Mouse (Mus musculus): ENCODE measurements at regions not wholly inside any gene's neighbourhood (a gene's known extent, or its start where the extent isn't known, plus 50 kb on each side); places are given as distances from the start of the nearest gene placed in this dataset.

DNA sequence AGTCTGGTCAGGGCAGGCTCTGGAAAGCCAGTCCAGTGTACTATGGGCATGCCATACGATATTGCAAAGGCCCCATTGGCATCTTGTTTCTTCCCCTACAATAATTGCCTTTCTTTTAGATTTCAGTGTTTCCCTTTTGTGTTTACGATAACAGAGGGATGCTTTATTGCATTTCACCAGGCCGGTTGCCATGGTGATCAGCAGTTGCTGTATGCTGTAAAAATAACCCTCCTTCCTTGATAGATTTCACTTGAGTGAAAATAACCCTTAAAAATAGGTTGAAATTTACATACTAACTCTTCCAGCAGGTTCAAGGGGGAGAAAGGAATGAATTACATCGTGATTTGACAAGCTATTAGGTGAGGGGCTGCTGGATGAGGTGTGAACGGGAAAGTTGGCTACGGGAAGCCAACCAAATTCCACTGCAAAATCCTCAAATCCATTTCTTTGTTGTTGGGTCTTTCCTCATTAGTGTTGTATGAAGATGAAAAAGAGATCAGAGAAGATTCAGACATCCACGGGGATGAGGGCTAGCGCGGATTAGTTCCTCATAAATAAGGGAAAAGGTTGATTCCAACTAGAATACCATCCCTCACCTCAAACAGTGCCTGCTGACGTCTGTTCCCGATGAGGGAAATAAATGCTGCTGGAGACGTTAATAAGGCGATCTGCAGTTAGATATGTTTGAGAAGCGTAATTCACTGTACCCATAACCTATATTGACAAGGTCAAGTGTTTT lies 539.6 kb downstream of the Nuf2 start:
- H3K36me3 ChIP-seq = no peaks in the 10 kb centered on the region

DNA sequence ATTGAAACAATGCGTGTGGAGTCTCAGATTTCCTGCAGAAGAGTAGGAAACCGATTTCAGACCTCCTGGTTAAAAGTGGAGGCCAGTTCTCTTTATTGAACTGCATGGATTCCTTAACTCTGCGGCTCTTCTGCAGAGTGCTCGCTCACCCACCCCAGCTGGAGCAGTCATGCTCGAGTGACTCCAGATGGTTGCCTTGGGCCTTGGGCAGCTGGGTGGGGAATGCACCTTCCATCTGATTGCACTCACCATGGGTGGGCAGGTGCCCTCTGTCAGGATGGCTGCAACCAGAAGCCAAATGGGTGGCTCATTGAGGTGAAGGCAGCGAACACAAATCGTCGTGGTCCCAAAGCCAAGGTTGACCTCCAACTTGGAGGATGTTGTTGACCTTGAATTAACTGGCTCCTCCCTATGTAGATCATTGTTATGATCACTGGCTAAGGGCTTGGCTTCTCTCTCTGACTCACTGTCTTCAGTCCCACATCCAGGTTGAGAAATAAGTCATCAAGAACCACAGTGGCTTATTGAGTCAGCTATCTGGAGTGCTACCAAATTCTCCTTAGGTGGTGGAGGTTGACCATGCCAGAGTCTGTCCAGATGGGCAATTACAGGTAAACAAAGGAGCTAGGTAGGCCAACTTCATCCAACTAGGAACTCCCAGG lies 543.1 kb upstream of the Pbx1 start:
- no peak overlapping the region for H3K4me2 ChIP-seq (replicated peaks)
- no peaks in the 10 kb centered on the region for H3K27me3 ChIP-seq (replicated peaks)
- ATAC-seq = 0 out of 2 replicates have a peak, but pooled peaks have one; percentile 23
- WGBS = 72% methylated on average over 8 of the region's 8 CpGs
- H3K9ac ChIP-seq = no peak overlapping the region
- H3K27ac ChIP-seq = no peak overlapping the region
- H3K36me3 ChIP-seq = no peaks in the 10 kb centered on the region
- no peaks in the 10 kb centered on the region for H3K9me3 ChIP-seq
- H3K4me1 ChIP-seq (replicated peaks) = no peaks in the 10 kb centered on the region
- no peak overlapping the region for H3K4me3 ChIP-seq (replicated peaks)

More for the DNA sequence above, 539.6 kb downstream of the Nuf2 start:
- Histone ChIP-seq H3K27me3 (replicated peaks) (no peaks in the 10 kb centered on the region), H3K27ac (no peak overlapping the region), H3K4me3 (replicated peaks) (no peak overlapping the region), H3K4me2 (replicated peaks) (no peak overlapping the region), H3K4me1 (replicated peaks) (no peaks in the 10 kb centered on the region), H3K9me3 (no peaks in the 10 kb centered on the region), H3K9ac (no peak overlapping the region)
- ATAC-seq = no peak
- WGBS = 76% methylated on average over 14 of the region's 14 CpGs

DNA sequence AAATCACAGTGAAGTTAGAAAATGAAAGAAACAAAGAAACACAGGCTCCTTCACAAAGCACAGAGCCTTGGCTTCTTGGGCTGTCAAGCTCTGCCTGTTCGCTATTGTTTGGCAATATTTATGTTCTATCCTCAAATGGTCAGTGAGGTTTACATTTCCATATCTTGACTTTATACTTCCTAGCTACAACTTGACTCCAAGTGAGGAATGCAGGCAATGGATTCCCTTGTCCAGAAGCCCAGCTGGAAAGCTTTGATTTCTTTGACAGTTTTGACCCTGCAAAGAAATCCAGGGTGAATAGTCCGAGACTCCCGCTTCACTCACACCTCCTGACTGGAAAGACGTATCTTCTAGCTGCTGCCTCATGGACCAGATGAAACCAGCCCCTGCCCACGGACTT lies 537.3 kb upstream of the Pbx1 start:
- no peaks in the 10 kb centered on the region for H3K27me3 ChIP-seq (replicated peaks)
- peak overlapping the region; percentile 6; the same call in 1 of the 2 replicates for H3K4me2 ChIP-seq (replicated peaks)
- H3K27ac ChIP-seq = no peak overlapping the region
- H3K4me1 ChIP-seq (replicated peaks) = no peaks in the 10 kb centered on the region
- H3K4me3 ChIP-seq (replicated peaks) = no peak overlapping the region
- H3K9me3 ChIP-seq = no peaks in the 10 kb centered on the region
- H3K9ac ChIP-seq = no peak overlapping the region
- H3K36me3 ChIP-seq = no peaks in the 10 kb centered on the region
- no peak for ATAC-seq
- WGBS = 37% methylated on average over 5 of the region's 5 CpGs

DNA sequence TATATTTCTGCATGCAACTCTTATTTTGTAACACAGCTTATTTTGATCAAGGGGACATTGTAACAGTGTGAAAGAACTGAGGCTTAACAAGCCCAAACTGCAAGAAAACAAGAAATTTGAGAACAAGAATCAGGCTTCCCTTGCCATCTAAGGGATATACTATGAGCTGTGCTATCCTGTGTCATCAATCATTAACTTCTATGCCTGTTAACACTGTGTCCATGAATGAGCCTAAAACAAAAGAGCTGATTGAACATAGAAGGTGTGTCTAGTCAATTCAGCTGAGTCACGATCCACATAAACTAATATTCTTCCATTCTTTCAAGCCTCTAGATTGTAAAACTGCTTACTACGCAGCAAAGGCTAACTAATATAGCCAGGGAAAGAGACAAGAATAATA lies 535.3 kb upstream of the Pbx1 start:
- no peak overlapping the region for H3K9ac ChIP-seq
- no peaks in the 10 kb centered on the region for H3K9me3 ChIP-seq
- H3K27ac ChIP-seq = no peak overlapping the region
- ATAC-seq = peak; percentile 100
- no peak overlapping the region for H3K4me3 ChIP-seq (replicated peaks)
- no peaks in the 10 kb centered on the region for H3K36me3 ChIP-seq
- H3K4me2 ChIP-seq (replicated peaks) = no peak overlapping the region
- WGBS = 70% methylated on average over 2 of the region's 2 CpGs
- no peaks in the 10 kb centered on the region for H3K27me3 ChIP-seq (replicated peaks)
- H3K4me1 ChIP-seq (replicated peaks) = no peaks in the 10 kb centered on the region

DNA sequence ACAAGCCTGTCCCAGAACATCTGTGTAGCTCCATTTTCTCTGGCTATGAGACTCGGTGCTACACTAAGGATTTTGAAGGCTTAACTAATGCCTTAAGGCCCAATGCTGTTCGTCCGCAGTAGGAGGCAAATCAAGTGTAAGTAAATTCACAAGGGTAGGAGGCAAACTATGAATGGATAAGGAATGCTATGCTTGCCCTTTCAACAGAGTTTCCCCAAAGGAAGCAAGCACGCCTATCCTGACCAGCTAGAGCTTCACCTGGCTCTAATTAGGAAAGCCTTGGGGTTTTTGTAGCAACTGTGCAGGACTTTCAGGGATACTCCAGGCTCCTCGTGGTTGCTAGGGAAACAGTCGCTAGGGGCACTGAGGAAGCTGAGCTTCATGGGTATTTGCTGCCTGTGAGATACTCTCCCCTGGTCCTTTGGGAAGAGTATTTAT lies 532.4 kb upstream of the Pbx1 start:
- Histone ChIP-seq H3K36me3 (no peaks in the 10 kb centered on the region), H3K9ac (no peak overlapping the region), H3K4me1 (replicated peaks) (no peaks in the 10 kb centered on the region), H3K4me2 (replicated peaks) (no peak overlapping the region), H3K4me3 (replicated peaks) (no peak overlapping the region), H3K27me3 (replicated peaks) (no peaks in the 10 kb centered on the region), H3K9me3 (no peaks in the 10 kb centered on the region), H3K27ac (no peak overlapping the region)
- no peak for ATAC-seq
- 76% methylated on average over 6 of the region's 6 CpGs for WGBS

DNA sequence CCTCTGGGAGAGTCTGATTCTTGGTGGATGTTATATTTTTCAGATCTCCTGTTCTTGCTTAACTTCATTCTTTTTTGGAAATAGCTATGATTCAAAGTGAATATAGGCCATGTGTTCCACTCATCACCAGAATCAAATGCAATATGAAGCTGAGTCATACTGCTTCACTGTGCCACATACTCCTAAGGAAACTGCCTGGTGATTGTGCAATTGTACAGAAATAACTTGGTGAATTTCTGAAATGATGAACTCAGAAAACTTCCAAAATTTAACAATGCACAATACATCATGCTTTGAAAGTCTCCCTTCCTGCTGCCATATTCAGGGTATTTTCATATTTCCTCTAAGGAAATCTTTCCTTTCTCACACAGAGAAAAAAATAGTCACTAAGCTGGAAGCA lies 518.9 kb upstream of the Pbx1 start:
- no peaks in the 10 kb centered on the region for H3K4me1 ChIP-seq (replicated peaks)
- H3K4me3 ChIP-seq (replicated peaks) = no peak overlapping the region
- ATAC-seq = no peak
- H3K4me2 ChIP-seq (replicated peaks) = no peak overlapping the region
- H3K9me3 ChIP-seq = no peaks in the 10 kb centered on the region
- H3K9ac ChIP-seq = no peak overlapping the region
- no peak overlapping the region for H3K27ac ChIP-seq
- no peaks in the 10 kb centered on the region for H3K36me3 ChIP-seq
- no peaks in the 10 kb centered on the region for H3K27me3 ChIP-seq (replicated peaks)

DNA sequence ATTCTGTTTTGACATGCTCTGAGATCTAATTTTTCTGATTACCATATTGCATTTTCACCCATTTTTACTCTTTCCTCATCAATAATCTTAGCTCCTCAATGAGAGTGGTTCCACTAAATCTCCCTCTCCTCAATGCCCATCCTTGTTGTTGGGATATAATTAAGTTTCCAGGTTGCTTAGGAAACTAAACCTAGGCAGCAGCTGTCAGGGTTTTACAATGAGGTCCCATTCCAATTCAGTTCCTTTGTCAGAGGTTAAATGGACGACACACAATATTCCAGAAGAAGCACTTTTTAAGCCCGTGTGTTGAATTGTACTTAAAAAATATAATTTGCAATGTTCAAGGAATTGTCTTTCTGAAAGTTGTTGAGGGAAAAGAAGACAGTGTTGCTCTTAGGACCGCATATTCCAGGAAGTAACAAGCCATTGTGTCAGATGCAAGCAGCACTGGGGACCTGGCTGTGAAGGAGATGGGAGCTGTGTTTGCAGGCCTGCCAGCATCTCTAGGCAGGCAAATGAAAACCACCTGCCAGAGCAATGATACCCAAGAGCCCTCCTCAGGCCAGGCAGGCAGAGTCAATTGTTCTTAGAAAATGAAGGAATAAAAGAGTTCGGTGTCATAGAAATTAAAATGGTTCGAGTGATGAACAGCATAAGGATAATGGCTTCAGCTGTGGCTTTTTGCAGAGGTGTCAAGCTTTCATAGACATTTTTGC lies 492.2 kb upstream of the Pbx1 start:
- no peak for ATAC-seq
- 79% methylated on average over 5 of the region's 5 CpGs for WGBS
- H3K4me3 ChIP-seq (replicated peaks) = no peak overlapping the region

DNA sequence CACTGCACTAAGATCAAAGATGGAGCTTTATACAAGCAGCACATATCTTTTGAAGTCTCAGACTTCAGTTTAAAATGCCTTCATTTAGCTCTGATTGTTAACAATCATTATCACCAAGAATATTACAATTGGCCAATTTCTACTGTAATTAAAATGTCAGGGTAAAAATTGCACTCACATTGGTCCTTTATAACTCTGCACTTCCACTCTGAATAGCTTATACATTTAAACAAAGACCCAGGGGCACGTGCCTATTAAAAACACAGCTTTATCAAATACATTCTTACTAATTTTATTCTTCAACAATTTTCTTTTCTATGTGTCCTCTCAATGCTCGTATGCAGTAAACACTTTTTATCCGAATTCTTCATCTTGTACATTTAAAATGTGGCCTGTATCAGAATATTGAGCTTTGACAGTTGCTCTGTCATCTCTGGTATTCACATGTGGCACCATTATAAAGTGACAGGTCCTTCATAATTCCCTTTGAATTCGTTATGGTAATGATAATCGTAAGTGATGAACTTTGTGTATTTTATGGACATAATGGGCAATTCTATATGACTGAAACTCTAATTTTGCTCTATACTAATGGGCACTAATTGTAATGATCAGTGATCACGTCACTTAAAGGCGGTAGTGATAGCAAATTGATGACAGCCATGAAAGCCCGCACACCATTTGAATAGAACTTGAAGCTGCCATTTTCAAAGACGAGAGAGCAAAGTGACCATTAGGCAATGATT lies 486.4 kb upstream of the Pbx1 start:
- no peak overlapping the region for H3K27ac ChIP-seq
- no peak for ATAC-seq
- WGBS = 87% methylated on average over 9 of the region's 9 CpGs
- no peaks in the 10 kb centered on the region for H3K27me3 ChIP-seq (replicated peaks)
- H3K4me1 ChIP-seq (replicated peaks) = no peaks in the 10 kb centered on the region
- H3K9ac ChIP-seq = no peak overlapping the region
- no peak overlapping the region for H3K4me3 ChIP-seq (replicated peaks)
- H3K9me3 ChIP-seq = no peaks in the 10 kb centered on the region
- H3K36me3 ChIP-seq = no peaks in the 10 kb centered on the region
- no peak overlapping the region for H3K4me2 ChIP-seq (replicated peaks)

More for the DNA sequence above, 492.2 kb upstream of the Pbx1 start:
- Histone ChIP-seq H3K27me3 (replicated peaks) (no peaks in the 10 kb centered on the region), H3K9me3 (no peaks in the 10 kb centered on the region), H3K4me1 (replicated peaks) (no peaks in the 10 kb centered on the region), H3K36me3 (no peaks in the 10 kb centered on the region), H3K27ac (no peak overlapping the region), H3K9ac (no peak overlapping the region), H3K4me2 (replicated peaks) (no peak overlapping the region)

DNA sequence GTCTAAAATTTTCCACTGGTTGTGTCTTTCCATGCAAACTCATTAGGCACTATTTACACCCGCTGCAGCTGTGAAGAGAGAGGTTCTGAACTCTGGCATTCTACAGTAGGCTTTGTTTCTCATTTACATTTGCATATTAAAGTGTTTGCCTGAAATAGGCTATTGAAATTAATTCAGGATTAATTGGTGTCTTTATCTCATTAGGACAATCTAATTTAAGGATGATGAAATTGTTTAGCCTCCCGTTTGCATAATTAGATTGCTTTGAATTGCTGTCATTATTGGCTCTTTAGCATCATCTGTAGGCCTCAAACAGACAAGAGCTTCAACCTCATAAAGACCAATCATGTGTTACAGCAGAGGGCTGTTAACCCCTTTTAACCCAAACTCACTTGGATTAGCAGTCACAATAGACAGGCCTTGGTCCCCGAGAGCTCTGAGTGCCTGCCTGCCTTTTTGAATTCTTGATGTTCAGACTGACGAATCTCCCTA lies 476.7 kb upstream of the Pbx1 start:
- Histone ChIP-seq H3K36me3 (no peaks in the 10 kb centered on the region), H3K4me2 (replicated peaks) (no peak overlapping the region), H3K9ac (no peak overlapping the region), H3K27me3 (replicated peaks) (no peaks in the 10 kb centered on the region), H3K27ac (no peak overlapping the region), H3K4me1 (replicated peaks) (no peaks in the 10 kb centered on the region), H3K9me3 (no peaks in the 10 kb centered on the region), H3K4me3 (replicated peaks) (no peak overlapping the region)
- 80% methylated on average over 4 of the region's 4 CpGs for WGBS
- no peak for ATAC-seq

DNA sequence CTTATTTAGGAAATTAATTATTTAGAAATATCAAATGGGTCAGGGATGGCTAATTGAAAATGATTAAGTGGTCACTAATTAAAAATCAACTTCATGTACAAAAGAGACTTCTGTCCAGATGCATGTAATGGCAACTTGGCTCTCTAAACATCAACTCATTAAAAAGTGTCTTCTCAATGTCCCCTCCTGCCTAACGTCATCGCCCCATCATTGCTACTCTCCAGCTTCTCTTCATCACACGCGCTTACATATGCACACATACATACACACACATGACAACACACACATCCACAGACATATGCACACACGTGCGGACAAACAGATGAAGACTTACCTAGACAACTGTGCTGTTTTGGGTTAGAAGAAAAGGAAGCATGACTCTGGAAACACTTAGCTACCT lies 476.1 kb upstream of the Pbx1 start:
- H3K9me3 ChIP-seq = no peaks in the 10 kb centered on the region
- 91% methylated on average over 6 of the region's 6 CpGs for WGBS
- H3K36me3 ChIP-seq = no peaks in the 10 kb centered on the region
- H3K4me3 ChIP-seq (replicated peaks) = no peak overlapping the region
- no peak overlapping the region for H3K4me2 ChIP-seq (replicated peaks)
- no peaks in the 10 kb centered on the region for H3K4me1 ChIP-seq (replicated peaks)
- ATAC-seq = no peak
- no peak overlapping the region for H3K9ac ChIP-seq
- H3K27me3 ChIP-seq (replicated peaks) = no peaks in the 10 kb centered on the region
- H3K27ac ChIP-seq = no peak overlapping the region

DNA sequence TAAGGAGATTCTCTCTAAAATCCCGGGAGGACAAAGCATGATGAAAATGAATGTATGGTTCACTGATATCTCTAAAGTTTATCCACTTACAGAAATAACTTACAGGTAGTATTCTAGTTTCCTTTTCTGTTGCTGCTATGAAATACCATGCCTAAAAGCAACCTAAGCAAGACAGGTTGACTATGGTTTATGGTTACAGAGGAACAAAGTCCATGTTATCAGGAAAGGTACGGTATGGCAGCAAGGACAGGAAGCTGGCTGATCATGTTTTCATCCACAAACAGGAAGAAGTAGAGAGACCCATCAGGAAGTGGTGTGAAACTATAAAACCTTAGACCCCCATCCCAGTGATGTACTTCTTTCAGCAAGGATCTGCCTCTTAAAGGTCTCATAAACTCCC lies 466.4 kb upstream of the Pbx1 start:
- ATAC-seq = peak; percentile 63; the same call in 1 of the 2 replicates
- no peaks in the 10 kb centered on the region for H3K27me3 ChIP-seq (replicated peaks)
- no peaks in the 10 kb centered on the region for H3K9me3 ChIP-seq

DNA sequence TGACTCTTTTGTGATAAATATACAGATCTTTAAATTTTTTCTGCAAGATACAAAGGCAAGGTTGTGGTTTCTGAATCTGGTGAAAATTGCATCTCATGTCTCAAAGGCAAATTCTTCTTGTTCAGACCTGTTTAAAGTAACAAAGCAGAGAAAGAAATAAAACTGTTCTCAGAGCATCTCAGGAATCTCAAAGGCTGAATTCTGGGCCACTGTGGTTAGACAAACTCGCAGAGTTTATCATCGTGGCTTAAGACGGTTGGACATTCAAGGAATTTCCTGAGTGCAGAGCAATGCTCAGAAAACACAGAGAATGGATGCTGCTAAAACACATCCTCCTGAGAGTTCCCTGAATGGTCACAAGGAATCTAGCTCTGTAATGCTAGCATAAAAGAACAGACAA lies 429.5 kb upstream of the Pbx1 start:
- WGBS = 41% methylated on average over 3 of the region's 3 CpGs
- no peak overlapping the region for H3K4me3 ChIP-seq (replicated peaks)

More for the DNA sequence above, 466.4 kb upstream of the Pbx1 start:
- Histone ChIP-seq H3K36me3 (no peaks in the 10 kb centered on the region), H3K4me1 (replicated peaks) (no peaks in the 10 kb centered on the region), H3K27ac (no peak overlapping the region), H3K4me3 (replicated peaks) (no peak overlapping the region), H3K9ac (no peak overlapping the region), H3K4me2 (replicated peaks) (no peak overlapping the region)
- 74% methylated on average over 2 of the region's 2 CpGs for WGBS

More for the DNA sequence above, 429.5 kb upstream of the Pbx1 start:
- H3K9ac ChIP-seq = no peak overlapping the region
- H3K27me3 ChIP-seq (replicated peaks) = no peaks in the 10 kb centered on the region
- H3K36me3 ChIP-seq = no peaks in the 10 kb centered on the region
- H3K4me2 ChIP-seq (replicated peaks) = no peak overlapping the region
- no peaks in the 10 kb centered on the region for H3K4me1 ChIP-seq (replicated peaks)
- H3K9me3 ChIP-seq = no peaks in the 10 kb centered on the region
- H3K27ac ChIP-seq = no peak overlapping the region
- no peak for ATAC-seq

All from intestine, embryonic 15.5 days (tissue).